Mouse (Mus musculus): ENCODE data around the gene Gpr183. TPM values are rescaled to one million over a fixed set of nuclear protein-coding genes. Genes with fewer than 3 reads are reported as not detected.

The Gpr183 gene
- total and polyA plus RNA-seq, 3 experiments: 0.04 to 0.06 TPM; not detected in 1

DNA sequence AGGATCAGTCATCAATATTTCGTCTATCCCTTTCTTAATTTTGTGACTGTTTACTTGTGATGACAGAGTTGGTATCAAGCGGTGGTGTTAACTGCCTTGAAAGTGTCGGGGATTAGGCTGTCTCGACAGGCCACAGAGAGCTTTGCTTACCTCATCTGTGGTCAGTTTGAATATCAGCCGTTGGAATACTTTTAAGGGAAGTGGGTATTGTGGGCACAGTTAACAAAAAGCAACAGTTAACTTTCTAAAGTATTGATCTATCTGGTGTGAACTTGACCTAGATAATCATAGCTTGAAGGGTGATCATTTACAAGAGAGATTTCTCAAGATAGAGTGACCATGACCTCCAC is 30.4 kb downstream of the Gpr183 start:
- DNase-seq (ENCODE audit: low read depth, low spot score): no peak
- H3K9ac ChIP-seq (ENCODE audit: control insufficient read depth, low read depth, low read length, poor library complexity, severe bottlenecking): no peak overlapping the region
- H3K4me1 ChIP-seq (ENCODE audit: control insufficient read depth in 1 of 2, insufficient read depth in 2 of 2, low read length in 2 of 2): peaks cover 0 to 3% of the 10 kb centered on the region in 2 experiments
- no peak overlapping the region for H3K27ac ChIP-seq (ENCODE audit: control insufficient read depth, low read depth, low read length)
- peaks cover 0 to 6% of the 10 kb centered on the region in 2 experiments; a peak in 3 of 4 replicates for H3K36me3 ChIP-seq (ENCODE audit: control insufficient read depth in 1 of 2, insufficient read depth in 2 of 2, low read length in 2 of 2)
- H3K4me3 ChIP-seq (ENCODE audit: control insufficient read depth in 1 of 2, insufficient read depth in 1 of 2, low read depth in 2 of 2, low read length in 2 of 2): no peak overlapping the region
- H3K79me2 ChIP-seq (ENCODE audit: control insufficient read depth, insufficient read depth, low read length, poor library complexity): no peaks in the 10 kb centered on the region
- H3K27me3 ChIP-seq (ENCODE audit: control insufficient read depth in 1 of 2, insufficient read depth in 2 of 2, low read length in 2 of 2): no peaks in the 10 kb centered on the region
- TF ChIP-seq RCOR1 (IDR thresholded peaks at IDR 0.05; ENCODE audit: low read depth, low read length): no peak
- no peak for TF ChIP-seq KAT2A (conservative IDR thresholded peaks at IDR 0.05; ENCODE audit: low read depth, low read length)
- TF ChIP-seq SMC3 (IDR thresholded peaks at IDR 0.05; ENCODE audit: low read depth, low read length): no peak
- TF ChIP-seq ZMIZ1 (IDR thresholded peaks at IDR 0.05; ENCODE audit: low read depth, low read length): no peak
- no peak for TF ChIP-seq USF1 (IDR thresholded peaks at IDR 0.05; ENCODE audit: low read depth, low read length)
- no peak for TF ChIP-seq TCF12 (IDR thresholded peaks at IDR 0.05; ENCODE audit: low read depth, low read length)
- no peak for TF ChIP-seq NELFE (IDR thresholded peaks at IDR 0.05; ENCODE audit: low read depth, low read length)
- TF ChIP-seq MAFK (IDR thresholded peaks at IDR 0.05; ENCODE audit: borderline replicate concordance, low read depth, low read length): no peak
- TF ChIP-seq ELF1 (IDR thresholded peaks at IDR 0.05; ENCODE audit: low read depth, low read length): no peak
- TF ChIP-seq POLR2AphosphoS2 (IDR thresholded peaks at IDR 0.05; ENCODE audit: low read length): no peak
- TF ChIP-seq CHD1 (IDR thresholded peaks at IDR 0.05; ENCODE audit: low read depth, low read length): no peak
- TF ChIP-seq NRF1 (IDR thresholded peaks at IDR 0.05; ENCODE audit: insufficient read depth, low read depth, low read length, poor library complexity, severe bottlenecking): no peak
- TF ChIP-seq GABPA (IDR thresholded peaks at IDR 0.05; ENCODE audit: low read depth, low read length): no peak
- no peak for TF ChIP-seq USF2 (IDR thresholded peaks at IDR 0.05; ENCODE audit: borderline replicate concordance in 1 of 2, insufficient read depth in 1 of 2, low read depth in 1 of 2, low read length in 2 of 2)
- no peaks in the 10 kb centered on the region for H3K9me3 ChIP-seq (replicated peaks; ENCODE audit: insufficient read depth, low read length)

DNA sequence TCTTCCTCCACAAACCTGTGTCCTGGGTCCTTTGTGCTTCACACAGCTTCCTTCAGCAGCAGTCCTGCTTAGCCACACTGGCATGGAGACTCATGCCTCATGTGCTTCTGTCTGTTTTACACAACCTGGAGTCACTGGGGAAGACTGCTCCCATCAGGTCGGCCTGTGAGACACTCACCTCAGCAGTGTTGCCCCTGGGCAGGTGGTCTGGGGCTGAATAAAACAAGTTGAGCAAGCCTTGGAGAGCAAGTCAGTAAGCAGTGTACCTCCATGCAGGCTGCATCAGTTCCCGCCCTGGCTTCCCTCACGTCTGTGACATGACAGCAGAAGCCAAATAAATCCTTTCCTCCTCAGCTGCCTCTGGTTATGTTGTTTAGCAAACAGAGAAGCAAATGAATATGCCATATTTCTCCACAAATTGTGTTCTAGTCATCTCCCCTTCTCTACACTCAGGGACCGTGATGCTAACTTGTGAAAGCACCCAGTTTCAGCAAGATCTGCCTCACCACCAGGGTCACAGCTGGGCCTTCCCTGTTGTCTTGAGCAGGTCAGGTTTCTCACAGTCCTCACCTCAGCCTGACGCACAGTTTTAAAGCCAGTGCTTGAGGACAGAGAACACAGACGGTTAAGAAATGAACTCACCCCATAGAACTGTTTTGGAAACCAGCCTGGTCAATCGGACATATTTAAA is 30.9 kb downstream of the Gpr183 start:
- TF ChIP-seq CHD2 (IDR thresholded peaks at IDR 0.05; ENCODE audit: low read length): no peak
- no peak for TF ChIP-seq POLR2AphosphoS5 (IDR thresholded peaks at IDR 0.05; ENCODE audit: borderline replicate concordance, low read depth, low read length)
- no peak for TF ChIP-seq MXI1 (IDR thresholded peaks at IDR 0.05; ENCODE audit: low read depth, low read length)
- TF ChIP-seq GATA1 (IDR thresholded peaks at IDR 0.05; ENCODE audit: low read depth, low read length): no peak
- Histone ChIP-seq H3K36me3 (ENCODE audit: control insufficient read depth in 1 of 2, insufficient read depth in 2 of 2, low read length in 2 of 2) (peaks cover 0 to 6% of the 10 kb centered on the region in 2 experiments; a peak in 3 of 4 replicates), H3K9me3 (replicated peaks; ENCODE audit: insufficient read depth, low read length) (no peaks in the 10 kb centered on the region), H3K27ac (ENCODE audit: control insufficient read depth, low read depth, low read length) (no peak overlapping the region), H3K4me1 (ENCODE audit: control insufficient read depth in 1 of 2, insufficient read depth in 2 of 2, low read length in 2 of 2) (peaks cover 0 to 3% of the 10 kb centered on the region in 2 experiments), H3K9ac (ENCODE audit: control insufficient read depth, low read depth, low read length, poor library complexity, severe bottlenecking) (no peak overlapping the region), H3K79me2 (ENCODE audit: control insufficient read depth, insufficient read depth, low read length, poor library complexity) (no peaks in the 10 kb centered on the region), H3K27me3 (ENCODE audit: control insufficient read depth in 1 of 2, insufficient read depth in 2 of 2, low read length in 2 of 2) (no peaks in the 10 kb centered on the region), H3K4me3 (ENCODE audit: control insufficient read depth in 1 of 2, insufficient read depth in 1 of 2, low read depth in 2 of 2, low read length in 2 of 2) (no peak overlapping the region)
- no peak for DNase-seq (ENCODE audit: low read depth, low spot score)

Measured in MEL (cell line).